26 mouse cellular contexts compared by ENCODE assay signal in the genomic region with DNA sequence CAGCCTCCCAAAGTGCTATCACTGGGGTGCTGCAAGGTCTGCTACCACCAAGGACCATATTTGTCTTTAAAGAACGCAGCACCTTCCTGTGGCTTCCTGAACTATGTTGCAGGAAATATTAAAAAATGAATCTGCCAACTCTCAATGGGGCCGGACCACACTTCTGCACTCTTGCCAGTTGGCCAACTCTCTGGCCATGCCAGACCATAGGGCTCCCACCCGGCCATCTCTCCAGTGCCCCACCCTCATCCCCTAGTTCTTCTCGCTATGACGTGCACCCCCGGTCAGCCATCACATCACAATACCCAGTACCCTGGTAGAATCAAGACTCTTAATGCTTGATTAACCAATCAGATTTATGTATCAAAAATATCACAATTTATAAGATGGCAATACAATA. TPM values are rescaled to one million over a fixed set of nuclear protein-coding genes. Genes with fewer than 3 reads are reported as not detected.
"Had no signal": no experiment of that assay in that cellular context is flagged by ENCODE, and none has a peak within 500 bp of the region (broad histone marks: within the 10 kb centered on the region; RNA-seq: fewer than 3 reads in every experiment).

No protein-coding gene starts in this region.

- H3K36me3 ChIP-seq: embryonic facial prominence, embryonic 10.5 days; embryonic facial prominence, embryonic 12.5 days; embryonic facial prominence, embryonic 13.5 days; embryonic facial prominence, embryonic 15.5 days; forebrain, embryonic 10.5 days; forebrain, embryonic 12.5 days; forebrain, embryonic 15.5 days had no signal

- ATAC-seq: forebrain, embryonic 13.5 days; forebrain, embryonic 14.5 days; forebrain, embryonic 15.5 days; forebrain, embryonic 16.5 days; forebrain, postnatal 0 days had no signal

- H3K27ac ChIP-seq: embryonic facial prominence, embryonic 10.5 days; embryonic facial prominence, embryonic 12.5 days; embryonic facial prominence, embryonic 15.5 days; forebrain, embryonic 10.5 days; forebrain, embryonic 12.5 days; forebrain, embryonic 13.5 days; forebrain, embryonic 15.5 days; gastrocnemius, adult 2 months; heart, adult 2 months had no signal

- H3K4me2 ChIP-seq: embryonic facial prominence, embryonic 12.5 days; embryonic facial prominence, embryonic 13.5 days; embryonic facial prominence, embryonic 15.5 days; forebrain, embryonic 12.5 days; forebrain, embryonic 13.5 days; forebrain, embryonic 15.5 days had no signal

- H3K4me3 ChIP-seq: embryonic facial prominence, embryonic 10.5 days; embryonic facial prominence, embryonic 12.5 days; embryonic facial prominence, embryonic 13.5 days; embryonic facial prominence, embryonic 15.5 days; erythroblast, embryonic 14.5 days; forebrain, embryonic 10.5 days; forebrain, embryonic 12.5 days; forebrain, embryonic 13.5 days; forebrain, embryonic 15.5 days; gastrocnemius, adult 2 months; heart, adult 2 months had no signal

- H3K9ac ChIP-seq: embryonic facial prominence, embryonic 12.5 days; embryonic facial prominence, embryonic 13.5 days; embryonic facial prominence, embryonic 15.5 days; forebrain, embryonic 12.5 days; forebrain, embryonic 13.5 days; forebrain, embryonic 15.5 days; forebrain, postnatal 0 days had no signal

- H3K4me1 ChIP-seq: forebrain, embryonic 10.5 days; forebrain, embryonic 12.5 days; forebrain, embryonic 13.5 days; forebrain, embryonic 15.5 days had no signal

- H3K9me3 ChIP-seq: embryonic facial prominence, embryonic 10.5 days; embryonic facial prominence, embryonic 12.5 days; embryonic facial prominence, embryonic 13.5 days; embryonic facial prominence, embryonic 15.5 days; forebrain, embryonic 10.5 days; forebrain, embryonic 12.5 days; forebrain, embryonic 13.5 days; forebrain, embryonic 15.5 days had no signal

- DNase-seq: cerebellum, adult 8-10 months; cerebellum, adult 9-10 months; cerebellum, adult 9-11 months; cerebellum, postnatal 14 days; cerebellum, postnatal 25 days; cerebellum, postnatal 36 days; embryo, embryonic 11 days; forebrain, postnatal 0 days; gastrocnemius, postnatal 10 days; gastrocnemius, postnatal 36 days; heart, adult 2 months had no signal

- H3K27me3 ChIP-seq: embryonic facial prominence, embryonic 12.5 days; embryonic facial prominence, embryonic 13.5 days; embryonic facial prominence, embryonic 15.5 days; forebrain, embryonic 12.5 days; forebrain, embryonic 13.5 days; forebrain, embryonic 15.5 days had no signal

RNA-seq across cellular contexts. Expression of a gene that starts 8.3 kb away (rescaled TPM):
- polyA plus RNA-seq: erythroblast, embryonic 14.5 days had no signal

RNA-seq across cellular contexts. Expression of a gene that starts 26.4 kb away (rescaled TPM):
- polyA plus RNA-seq: forebrain, embryonic 14.5 days had no signal

RNA-seq across cellular contexts. Expression of a gene that starts 38.0 kb away (rescaled TPM):
- polyA plus RNA-seq: embryonic facial prominence, embryonic 10.5 days; embryonic facial prominence, embryonic 11.5 days; erythroblast, embryonic 14.5 days; forebrain, embryonic 10.5 days; forebrain, embryonic 11.5 days; forebrain, embryonic 12.5 days had no signal

RNA-seq across cellular contexts. Expression of a gene that starts 39.7 kb away (rescaled TPM):
- polyA plus RNA-seq: embryonic facial prominence, embryonic 10.5 days; embryonic facial prominence, embryonic 11.5 days; embryonic facial prominence, embryonic 12.5 days; embryonic facial prominence, embryonic 13.5 days; embryonic facial prominence, embryonic 14.5 days; embryonic facial prominence, embryonic 15.5 days; erythroblast, embryonic 14.5 days; forebrain, embryonic 10.5 days; forebrain, embryonic 11.5 days; forebrain, embryonic 12.5 days; forebrain, embryonic 13.5 days; forebrain, embryonic 14.5 days; forebrain, embryonic 15.5 days; forebrain, embryonic 16.5 days had no signal

RNA-seq across cellular contexts. Expression of a gene that starts 48.7 kb away (rescaled TPM):
- polyA plus RNA-seq: embryonic facial prominence, embryonic 10.5 days; erythroblast, embryonic 14.5 days; forebrain, embryonic 10.5 days; forebrain, embryonic 11.5 days; forebrain, embryonic 13.5 days; forebrain, embryonic 15.5 days had no signal
